Mouse (Mus musculus) hindbrain, embryonic 15.5 days (tissue): Measurements from ENCODE around the gene A630001G21Rik. TPM values are rescaled to one million over a fixed set of nuclear protein-coding genes. Genes with fewer than 3 reads are reported as not detected.

Experiments used
- ATAC-seq: fragments of 200-750 bp; cut with Nextera tagmentation; 2 replicates; pipeline ENCODE4 v1.8.0; 2017; ENCODE audit warnings: low read depth, moderate number of reproducible peaks, moderate TSS enrichment; ENCODE audit not compliant: low FRiP score
- H3K27ac ChIP-seq: fragments of 300-500 bp; sonication (generic); replicated peaks from 2 replicates; pipeline ENCODE4 v1.5.1; 2015; ENCODE audit warnings: mild to moderate bottlenecking, inconsistent platforms
- H3K27me3 ChIP-seq: fragments of 300-500 bp; sonication (generic); 2 replicates; pipeline ENCODE4 v1.6.1; 2015; ENCODE audit warnings: control low read depth, inconsistent platforms
- H3K36me3 ChIP-seq: fragments of 300-500 bp; sonication (generic); 2 replicates; pipeline ENCODE4 v1.6.1; 2015; ENCODE audit warnings: control low read depth, inconsistent platforms
- H3K4me1 ChIP-seq: fragments of 300-500 bp; sonication (generic); replicated peaks from 2 replicates; pipeline ENCODE4 v1.6.1; 2015; ENCODE audit warnings: control low read depth, inconsistent platforms
- H3K4me2 ChIP-seq: fragments of 300-500 bp; sonication (generic); 2 replicates; pipeline ENCODE4 v1.6.1; 2015; ENCODE audit warnings: moderate library complexity, mild to moderate bottlenecking, inconsistent platforms
- H3K4me3 ChIP-seq: fragments of 300-500 bp; sonication (generic); 2 replicates; pipeline ENCODE4 v1.5.1; 2015; ENCODE audit warnings: mild to moderate bottlenecking, inconsistent platforms
- H3K9ac ChIP-seq: fragments of 300-500 bp; sonication (generic); 2 replicates; pipeline ENCODE4 v1.6.1; 2015; ENCODE audit warnings: inconsistent platforms
- H3K9me3 ChIP-seq: fragments of 300-500 bp; sonication (generic); 2 replicates; pipeline ENCODE4 v1.6.1; 2016; ENCODE audit warnings: control low read depth, inconsistent platforms
- WGBS: fragments of 180-500 bp; shearing (Covaris S2); methylation state at CpG from one replicate; pipeline ENCODE4 v1.1.7; 2015; 5-methylcytosine and 5-hydroxymethylcytosine counted together
- polyA plus RNA-seq: library from polyadenylated mRNA; unstranded; fragments of >200 nt; fragmentation: Nextera tagmentation; extraction: Ambion mirVana; gene quantifications from 2 replicates; pipeline ENCODE4 v1.2.1, GENCODE M21; 2015

A630001G21Rik gene
- polyA plus RNA-seq, 1 experiment from 2014 or later = 0.61 TPM

DNA sequence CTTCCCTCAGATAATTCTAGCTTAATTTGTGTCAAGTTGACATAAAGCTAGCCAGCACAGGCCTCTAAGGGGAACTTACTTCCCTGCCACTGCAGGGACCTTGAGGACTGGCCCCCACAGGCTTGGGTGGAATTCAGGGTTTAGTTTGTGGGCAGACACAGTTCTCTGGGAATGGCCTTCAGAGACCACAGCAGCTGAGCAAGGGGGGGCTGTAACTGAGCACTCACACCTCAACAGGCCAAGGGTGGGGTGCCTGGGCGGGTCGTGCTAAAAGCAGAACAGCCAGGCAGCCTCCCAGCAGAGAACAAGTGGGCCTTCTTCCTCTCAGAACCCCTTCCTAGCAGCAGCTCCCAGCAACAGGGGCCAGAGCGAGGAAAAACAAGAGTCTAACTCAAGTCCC, 12.3 kb downstream of the A630001G21Rik start:
- Histone ChIP-seq H3K27me3 (no peaks in the 10 kb centered on the region), H3K9ac (no peak overlapping the region), H3K9me3 (no peaks in the 10 kb centered on the region), H3K4me1 (no peaks in the 10 kb centered on the region), H3K4me2 (no peak overlapping the region), H3K4me3 (no peak overlapping the region), H3K36me3 (no peaks in the 10 kb centered on the region), H3K27ac (no peak overlapping the region)
- WGBS = 91% methylated on average over 3 of the region's 3 CpGs
- ATAC-seq = no peak

DNA sequence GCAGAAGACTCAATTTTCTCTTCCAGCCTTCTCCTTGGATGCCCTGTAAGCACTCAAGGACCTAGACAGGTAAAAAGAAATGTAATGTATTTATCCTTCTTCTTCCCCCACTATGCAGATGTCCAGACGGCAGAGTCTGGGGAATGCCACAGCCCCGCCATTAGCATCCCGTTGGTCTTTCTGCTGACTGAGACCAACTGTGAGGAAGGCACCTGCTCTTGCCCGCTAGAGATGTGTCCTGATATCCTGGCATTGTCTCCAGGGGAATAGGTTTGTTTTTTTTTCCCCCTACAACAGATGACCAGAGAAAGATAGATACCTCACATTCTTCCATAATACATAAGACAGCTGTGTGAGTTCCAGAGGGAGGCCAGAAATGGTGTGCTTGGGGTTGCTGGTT, 14.2 kb downstream of the A630001G21Rik start:
- 78% methylated on average over 4 of the region's 4 CpGs for WGBS
- Histone ChIP-seq H3K36me3 (no peaks in the 10 kb centered on the region), H3K9ac (no peak overlapping the region), H3K4me3 (no peak overlapping the region), H3K4me1 (no peaks in the 10 kb centered on the region), H3K9me3 (no peaks in the 10 kb centered on the region), H3K27ac (no peak overlapping the region), H3K4me2 (no peak overlapping the region), H3K27me3 (no peaks in the 10 kb centered on the region)
- ATAC-seq = no peak

DNA sequence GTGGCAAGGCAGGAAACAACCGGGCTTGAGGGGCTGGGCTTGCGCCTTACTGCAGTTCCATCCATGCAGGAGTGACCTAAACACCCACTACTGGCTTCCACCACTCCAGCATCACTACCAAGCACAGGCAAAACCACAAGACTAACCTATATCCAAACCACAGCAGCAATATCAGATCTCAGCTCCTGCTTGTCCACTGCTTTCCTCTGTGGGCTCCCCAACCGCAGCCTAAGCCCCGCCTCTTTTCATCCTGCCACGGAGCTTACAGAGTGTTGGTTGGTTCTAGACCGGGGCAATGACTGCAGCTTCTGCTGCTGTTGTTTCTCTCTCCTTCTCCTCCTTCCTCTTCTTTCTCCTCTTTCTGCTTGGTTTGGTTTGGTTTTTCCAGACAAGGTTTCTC, 15.1 kb downstream of the A630001G21Rik start:
- Histone ChIP-seq H3K36me3 (no peaks in the 10 kb centered on the region), H3K4me1 (no peaks in the 10 kb centered on the region), H3K27ac (no peak overlapping the region), H3K27me3 (no peaks in the 10 kb centered on the region), H3K9me3 (no peaks in the 10 kb centered on the region), H3K4me3 (no peak overlapping the region), H3K9ac (no peak overlapping the region), H3K4me2 (no peak overlapping the region)
- WGBS = 84% methylated on average over 6 of the region's 6 CpGs
- no peak for ATAC-seq

DNA sequence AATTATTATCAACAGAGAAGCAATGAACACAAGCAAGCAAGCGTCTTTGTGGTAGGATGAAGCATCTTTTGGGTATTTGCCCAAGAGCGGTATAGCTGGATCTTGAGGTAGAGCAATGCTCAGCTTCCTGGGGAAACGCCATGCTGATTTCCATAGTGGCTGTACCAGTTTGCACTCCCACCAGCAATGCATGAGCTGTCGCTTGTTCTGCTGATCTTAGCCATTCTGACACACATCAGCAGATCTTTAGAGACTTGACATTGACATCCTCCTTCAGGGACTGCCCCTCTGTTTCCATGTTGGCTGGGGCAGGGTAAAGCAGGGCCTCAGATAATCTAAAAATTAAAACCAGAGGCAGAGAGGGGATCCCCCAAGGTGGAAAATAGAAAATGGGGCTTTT, 16.8 kb downstream of the A630001G21Rik start:
- H3K4me3 ChIP-seq = no peak overlapping the region
- H3K4me1 ChIP-seq = no peaks in the 10 kb centered on the region
- no peaks in the 10 kb centered on the region for H3K36me3 ChIP-seq

DNA sequence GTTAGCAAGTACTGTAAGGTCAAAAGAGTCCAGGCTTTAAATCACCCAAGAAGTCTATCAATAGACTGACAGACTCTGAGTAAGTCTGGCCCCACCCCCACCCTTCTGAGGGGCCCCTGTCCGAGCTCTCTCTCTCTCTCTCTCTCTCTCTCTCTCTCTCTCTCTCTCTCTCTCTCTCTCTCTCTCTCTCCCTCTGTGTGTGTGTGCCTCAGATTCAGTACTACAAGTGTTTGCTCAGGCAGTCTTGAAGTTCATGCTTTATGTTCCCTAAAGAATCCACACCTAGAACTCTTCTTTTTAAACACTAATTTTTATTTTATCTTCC, 19.5 kb downstream of the A630001G21Rik start:
- no peaks in the 10 kb centered on the region for H3K4me1 ChIP-seq
- no peak overlapping the region for H3K4me3 ChIP-seq
- no peaks in the 10 kb centered on the region for H3K27me3 ChIP-seq
- no peak for ATAC-seq
- H3K4me2 ChIP-seq = no peak overlapping the region
- WGBS = 0% methylated on average over 1 of the region's 1 CpGs
- H3K9me3 ChIP-seq = no peaks in the 10 kb centered on the region
- no peak overlapping the region for H3K27ac ChIP-seq
- no peak overlapping the region for H3K9ac ChIP-seq
- H3K36me3 ChIP-seq = no peaks in the 10 kb centered on the region

More for the DNA sequence above, 16.8 kb downstream of the A630001G21Rik start:
- Histone ChIP-seq H3K27me3 (no peaks in the 10 kb centered on the region), H3K9ac (no peak overlapping the region), H3K9me3 (no peaks in the 10 kb centered on the region), H3K27ac (no peak overlapping the region), H3K4me2 (no peak overlapping the region)
- WGBS = 83% methylated on average over 4 of the region's 4 CpGs
- ATAC-seq = no peak

DNA sequence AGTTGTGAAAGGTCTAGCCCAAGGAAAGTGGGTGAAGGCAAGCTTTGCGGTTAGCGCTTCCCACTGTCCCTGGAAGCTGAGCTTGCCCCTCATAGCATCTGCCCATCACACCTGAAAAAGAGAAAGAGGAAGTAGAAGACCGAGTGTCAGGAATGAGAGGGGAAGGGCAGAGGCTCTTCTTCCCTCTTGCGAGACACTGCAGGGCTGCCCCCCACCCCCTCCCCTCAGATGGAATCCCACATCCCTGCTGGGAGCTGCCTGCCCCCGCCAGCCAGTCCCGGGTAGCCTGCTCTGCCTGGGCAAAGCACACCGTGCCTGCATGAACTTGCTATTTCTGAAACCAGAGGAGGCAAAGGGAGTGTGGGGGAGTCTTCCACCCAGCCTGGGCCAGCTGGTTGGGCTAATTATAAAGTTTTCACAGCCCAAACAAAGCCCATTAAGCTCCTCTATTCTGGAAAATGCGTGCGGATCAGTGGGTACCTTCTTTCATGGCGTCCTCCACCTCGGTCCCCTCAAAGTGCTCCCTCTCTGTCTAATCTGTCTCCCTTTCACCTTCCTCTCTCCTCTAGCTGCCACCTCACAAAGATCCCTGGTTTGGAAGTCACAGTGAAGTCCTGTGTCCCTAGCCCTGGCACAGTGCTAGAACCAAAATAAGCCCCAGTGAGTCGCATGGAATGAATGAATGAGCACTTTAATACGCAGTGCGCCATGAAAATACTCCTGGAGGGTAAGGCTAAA, 20.0 kb downstream of the A630001G21Rik start:
- no peaks in the 10 kb centered on the region for H3K36me3 ChIP-seq
- no peaks in the 10 kb centered on the region for H3K9me3 ChIP-seq
- no peak overlapping the region for H3K27ac ChIP-seq
- H3K27me3 ChIP-seq = no peaks in the 10 kb centered on the region
- no peak overlapping the region for H3K4me2 ChIP-seq
- no peaks in the 10 kb centered on the region for H3K4me1 ChIP-seq
- no peak overlapping the region for H3K4me3 ChIP-seq
- H3K9ac ChIP-seq = no peak overlapping the region
- no peak for ATAC-seq
- 30% methylated on average over 14 of the region's 14 CpGs for WGBS

DNA sequence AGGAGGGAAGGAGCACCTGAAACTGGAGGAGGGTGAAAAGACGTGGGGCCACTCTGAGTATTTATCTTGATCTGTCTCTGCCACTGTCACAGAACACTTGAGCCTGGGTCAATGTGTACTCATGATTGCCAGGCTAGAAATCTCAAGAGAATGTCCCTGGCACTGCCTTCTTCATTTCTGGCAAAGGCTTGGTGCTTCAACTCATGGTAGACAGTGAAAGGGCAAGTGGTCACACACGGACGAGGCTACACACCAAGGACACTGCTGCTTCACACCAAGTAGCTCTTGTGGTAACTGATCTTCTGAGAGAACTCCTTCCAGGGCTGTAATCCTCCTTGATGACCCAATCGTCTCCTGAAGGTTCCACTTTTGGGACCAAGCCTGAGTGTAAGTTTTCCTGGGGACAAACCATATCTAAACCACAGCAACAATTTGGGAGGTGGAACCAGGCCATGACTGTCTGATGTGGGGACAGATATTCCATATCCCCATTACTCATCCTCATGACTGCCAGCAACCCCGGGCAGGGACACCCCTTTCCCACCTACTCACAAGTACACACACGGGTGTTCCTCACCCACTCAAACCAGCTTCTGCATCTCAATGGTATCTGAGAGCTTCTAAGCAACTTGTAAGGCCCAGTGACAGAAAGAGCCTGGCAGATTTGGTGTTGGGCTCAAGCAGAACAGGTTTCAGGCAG, 20.8 kb downstream of the A630001G21Rik start:
- H3K4me1 ChIP-seq = no peaks in the 10 kb centered on the region
- no peak overlapping the region for H3K9ac ChIP-seq
- H3K27ac ChIP-seq = no peak overlapping the region
- no peaks in the 10 kb centered on the region for H3K9me3 ChIP-seq
- no peaks in the 10 kb centered on the region for H3K36me3 ChIP-seq
- ATAC-seq = no peak
- 91% methylated on average over 6 of the region's 6 CpGs for WGBS
- no peaks in the 10 kb centered on the region for H3K27me3 ChIP-seq
- H3K4me2 ChIP-seq = no peak overlapping the region
- no peak overlapping the region for H3K4me3 ChIP-seq

DNA sequence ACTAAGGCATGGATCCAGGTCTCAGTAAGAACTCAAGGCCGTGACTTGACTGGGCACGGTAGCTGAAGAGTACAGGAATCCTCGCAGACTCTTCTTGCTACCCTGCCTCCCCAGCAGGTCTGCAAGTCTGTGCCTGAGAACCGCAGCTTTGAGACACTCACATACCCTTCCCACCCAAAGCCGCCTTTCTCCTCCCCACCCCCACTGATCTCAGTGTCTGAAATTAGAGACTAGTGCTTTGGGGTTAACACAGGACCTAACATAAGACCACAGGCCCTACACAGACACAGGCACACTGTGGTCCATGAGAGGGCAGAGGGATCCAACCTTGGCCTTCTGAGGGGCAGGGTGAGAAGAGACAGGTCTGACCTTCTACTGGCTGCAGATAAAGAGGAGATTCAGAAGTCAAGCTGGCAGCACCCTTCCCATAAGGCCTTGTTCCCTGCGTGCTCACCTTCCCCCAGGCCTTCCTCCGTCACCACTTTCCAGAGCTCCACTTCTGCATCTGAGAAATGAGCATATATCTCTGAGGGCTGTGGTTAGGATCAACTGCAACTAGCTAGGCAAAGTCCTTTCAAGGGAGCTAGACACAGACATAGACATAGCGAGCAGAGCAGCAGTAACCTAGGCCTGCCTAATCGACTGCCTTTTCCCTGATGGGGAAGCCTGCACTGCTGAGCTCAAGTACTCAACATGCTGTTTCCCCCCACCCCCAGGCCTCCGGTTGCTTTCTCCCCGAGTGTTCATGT, 26.3 kb downstream of the A630001G21Rik start:
- ATAC-seq = no peak
- no peak overlapping the region for H3K9ac ChIP-seq
- H3K4me2 ChIP-seq = no peak overlapping the region
- H3K4me3 ChIP-seq = no peak overlapping the region
- no peak overlapping the region for H3K27ac ChIP-seq
- no peaks in the 10 kb centered on the region for H3K36me3 ChIP-seq
- H3K4me1 ChIP-seq = no peaks in the 10 kb centered on the region
- 89% methylated on average over 11 of the region's 11 CpGs for WGBS
- H3K9me3 ChIP-seq = no peaks in the 10 kb centered on the region
- no peaks in the 10 kb centered on the region for H3K27me3 ChIP-seq

DNA sequence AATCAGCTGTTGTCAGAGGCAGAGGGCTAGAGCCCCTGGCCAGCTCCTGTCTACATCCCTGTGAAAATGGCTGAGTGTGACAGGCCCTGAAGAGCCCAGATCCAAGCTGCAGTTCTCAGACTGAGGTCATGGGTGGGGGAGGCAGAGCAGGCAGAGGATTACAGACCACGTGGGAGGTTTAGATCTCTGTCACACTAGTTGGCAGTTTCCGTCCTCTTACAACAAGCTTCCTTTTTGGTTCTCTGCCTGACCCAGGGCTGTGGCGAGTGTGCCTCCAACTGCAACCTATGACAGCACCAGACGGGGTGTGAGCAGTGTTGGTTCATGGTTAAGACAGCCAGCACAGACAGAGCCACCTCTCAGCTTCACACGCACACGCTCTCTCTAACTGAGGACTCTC, 26.9 kb downstream of the A630001G21Rik start:
- H3K27me3 ChIP-seq = no peaks in the 10 kb centered on the region
- WGBS = 65% methylated on average over 6 of the region's 6 CpGs
- no peak for ATAC-seq
- H3K9me3 ChIP-seq = no peaks in the 10 kb centered on the region
- H3K36me3 ChIP-seq = no peaks in the 10 kb centered on the region
- H3K27ac ChIP-seq = no peak overlapping the region
- H3K4me2 ChIP-seq = no peak overlapping the region
- H3K9ac ChIP-seq = no peak overlapping the region
- H3K4me3 ChIP-seq = no peak overlapping the region
- H3K4me1 ChIP-seq = no peaks in the 10 kb centered on the region

DNA sequence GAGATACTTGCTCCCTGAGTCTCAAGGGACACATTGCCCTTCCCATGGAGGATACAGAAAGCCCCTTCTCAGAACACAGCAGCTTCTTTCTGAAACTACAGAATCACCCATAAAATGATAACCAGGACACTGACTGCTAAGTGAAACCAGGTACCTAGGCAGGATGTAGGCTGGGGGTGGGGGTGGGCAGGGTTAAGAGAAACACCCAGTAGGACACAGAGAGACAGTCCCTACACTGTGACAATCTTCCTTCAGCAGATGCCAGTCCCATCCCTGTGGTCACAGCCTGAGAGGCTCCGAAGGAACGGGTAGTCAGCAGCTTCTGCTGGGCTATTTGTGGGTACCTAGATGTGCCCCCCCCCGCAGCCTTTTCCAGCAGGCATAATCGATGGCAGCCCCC, 27.8 kb downstream of the A630001G21Rik start:
- Histone ChIP-seq H3K27ac (no peak overlapping the region), H3K4me2 (no peak overlapping the region), H3K36me3 (no peaks in the 10 kb centered on the region), H3K4me1 (no peaks in the 10 kb centered on the region), H3K4me3 (no peak overlapping the region), H3K27me3 (no peaks in the 10 kb centered on the region), H3K9ac (no peak overlapping the region), H3K9me3 (no peaks in the 10 kb centered on the region)
- ATAC-seq = no peak
- 87% methylated on average over 4 of the region's 4 CpGs for WGBS

DNA sequence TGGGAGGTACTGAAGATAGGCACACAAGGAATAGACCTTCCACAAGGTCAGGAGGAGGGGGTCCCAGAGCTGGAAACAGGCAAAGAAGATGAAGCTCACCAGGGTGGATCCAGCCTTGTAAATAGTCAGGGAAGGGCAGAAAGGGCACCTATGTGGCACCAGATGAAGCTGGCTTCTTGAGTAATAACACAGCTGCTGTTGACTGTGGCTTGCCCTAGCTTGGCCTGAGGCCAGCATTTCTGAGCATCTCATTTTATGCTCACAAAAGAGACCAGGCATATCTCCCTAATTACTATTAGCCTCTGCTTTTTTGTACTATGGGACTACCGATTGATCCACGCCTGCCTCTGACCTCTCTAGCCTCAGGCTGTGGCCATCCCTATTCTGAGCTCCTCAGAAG, 28.6 kb downstream of the A630001G21Rik start:
- no peaks in the 10 kb centered on the region for H3K36me3 ChIP-seq
- H3K4me3 ChIP-seq = no peak overlapping the region
- no peaks in the 10 kb centered on the region for H3K9me3 ChIP-seq
- H3K4me1 ChIP-seq = no peaks in the 10 kb centered on the region
- no peak overlapping the region for H3K9ac ChIP-seq
- no peak overlapping the region for H3K27ac ChIP-seq
- no peak overlapping the region for H3K4me2 ChIP-seq
- ATAC-seq = no peak
- no peaks in the 10 kb centered on the region for H3K27me3 ChIP-seq
- WGBS = 57% methylated on average over 2 of the region's 2 CpGs

DNA sequence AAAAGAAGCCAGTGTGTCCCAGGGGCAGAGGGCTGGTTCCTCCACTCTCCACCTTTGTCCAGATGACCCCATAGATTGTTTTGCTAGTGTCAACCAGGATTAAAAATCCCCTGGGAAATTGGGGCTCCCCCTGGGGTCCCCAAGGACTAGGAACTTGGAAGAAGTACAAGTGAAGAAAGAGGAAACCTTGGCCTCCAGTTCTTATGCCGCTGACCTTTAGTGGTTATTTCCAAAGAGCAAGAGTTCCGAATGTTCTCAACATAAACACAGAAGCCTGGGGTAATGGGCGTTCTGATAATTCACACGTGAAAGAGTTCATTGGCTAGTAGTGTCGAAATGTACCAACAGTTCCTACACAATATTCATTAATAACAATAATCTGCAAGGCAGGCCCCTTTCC, 31.9 kb downstream of the A630001G21Rik start:
- WGBS = 90% methylated on average over 5 of the region's 5 CpGs
- Histone ChIP-seq H3K4me3 (no peak overlapping the region), H3K9ac (no peak overlapping the region), H3K27ac (no peak overlapping the region), H3K4me2 (no peak overlapping the region), H3K36me3 (no peaks in the 10 kb centered on the region), H3K9me3 (no peaks in the 10 kb centered on the region), H3K4me1 (no peaks in the 10 kb centered on the region), H3K27me3 (no peaks in the 10 kb centered on the region)
- ATAC-seq = no peak
